Mouse (Mus musculus): ENCODE measurements around the gene Them5. TPM values are rescaled to one million over a fixed set of nuclear protein-coding genes. Genes with fewer than 3 reads are reported as not detected.

Gene Them5
- total and polyA plus RNA-seq, 3 experiments = not detected

GRCm38 (mm10) chr3:94388047-94388446, 46.1 kb downstream of the Them5 start:
- DNase-seq = no peak
- no peak overlapping the region for H3K9ac ChIP-seq (ENCODE audit: low read depth, low read length)
- TF ChIP-seq EP300 (IDR thresholded peaks at IDR 0.05; ENCODE audit: insufficient read depth, low read depth, low read length) (no peak), CTCF (IDR thresholded peaks at IDR 0.05) (no peak), POLR2A (IDR thresholded peaks at IDR 0.05; ENCODE audit: insufficient read depth, low read depth, low read length) (no peak)
- no peaks in the 10 kb centered on the region for H3K27me3 ChIP-seq (ENCODE audit: control insufficient read depth, insufficient read depth, low read length)
- no peaks in the 10 kb centered on the region for H3K4me1 ChIP-seq (ENCODE audit: control insufficient read depth, insufficient read depth, low read length)
- 64% methylated on average over 5 of the region's 5 CpGs for WGBS
- H3K79me2 ChIP-seq (replicated peaks; ENCODE audit: control insufficient read depth, insufficient read depth, low read length) = no peaks in the 10 kb centered on the region
- H3K27ac ChIP-seq = no peak overlapping the region
- no peak overlapping the region for H3K4me3 ChIP-seq
- intact Hi-C loops (cut with DNase I) = no loop called here
- H3K36me3 ChIP-seq (ENCODE audit: control insufficient read depth, insufficient read depth, low read length) = no peaks in the 10 kb centered on the region

GRCm38 (mm10) chr3:94389420-94389819, 47.5 kb downstream of the Them5 start:
- DNase-seq = no peak
- Histone ChIP-seq H3K27me3 (ENCODE audit: control insufficient read depth, insufficient read depth, low read length) (no peaks in the 10 kb centered on the region), H3K4me3 (no peak overlapping the region), H3K27ac (no peak overlapping the region), H3K79me2 (replicated peaks; ENCODE audit: control insufficient read depth, insufficient read depth, low read length) (no peaks in the 10 kb centered on the region), H3K36me3 (ENCODE audit: control insufficient read depth, insufficient read depth, low read length) (no peaks in the 10 kb centered on the region), H3K9ac (ENCODE audit: low read depth, low read length) (no peak overlapping the region), H3K4me1 (ENCODE audit: control insufficient read depth, insufficient read depth, low read length) (no peaks in the 10 kb centered on the region)
- intact Hi-C loops (cut with DNase I) = no loop called here
- 94% methylated on average over 16 of the region's 16 CpGs for WGBS
- TF ChIP-seq POLR2A (IDR thresholded peaks at IDR 0.05; ENCODE audit: insufficient read depth, low read depth, low read length) = no peak
- no peak for TF ChIP-seq EP300 (IDR thresholded peaks at IDR 0.05; ENCODE audit: insufficient read depth, low read depth, low read length)
- no peak for TF ChIP-seq CTCF (IDR thresholded peaks at IDR 0.05)

GRCm38 (mm10) chr3:94391001-94391400, 49.1 kb downstream of the Them5 start:
- no peak overlapping the region for H3K9ac ChIP-seq (ENCODE audit: low read depth, low read length)
- intact Hi-C loops (cut with DNase I) = no loop called here
- no peak overlapping the region for H3K27ac ChIP-seq
- H3K27me3 ChIP-seq (ENCODE audit: control insufficient read depth, insufficient read depth, low read length) = no peaks in the 10 kb centered on the region
- no peaks in the 10 kb centered on the region for H3K4me1 ChIP-seq (ENCODE audit: control insufficient read depth, insufficient read depth, low read length)
- H3K36me3 ChIP-seq (ENCODE audit: control insufficient read depth, insufficient read depth, low read length) = no peaks in the 10 kb centered on the region
- no peaks in the 10 kb centered on the region for H3K79me2 ChIP-seq (replicated peaks; ENCODE audit: control insufficient read depth, insufficient read depth, low read length)
- no peak for TF ChIP-seq CTCF (IDR thresholded peaks at IDR 0.05)
- no peak for TF ChIP-seq EP300 (IDR thresholded peaks at IDR 0.05; ENCODE audit: insufficient read depth, low read depth, low read length)
- TF ChIP-seq POLR2A (IDR thresholded peaks at IDR 0.05; ENCODE audit: insufficient read depth, low read depth, low read length) = no peak
- H3K4me3 ChIP-seq = no peak overlapping the region
- no peak for DNase-seq
- WGBS = 72% methylated on average over 5 of the region's 5 CpGs

GRCm38 (mm10) chr3:94392128-94392527, 50.2 kb downstream of the Them5 start:
- H3K36me3 ChIP-seq (ENCODE audit: control insufficient read depth, insufficient read depth, low read length) = no peaks in the 10 kb centered on the region
- no peak overlapping the region for H3K9ac ChIP-seq (ENCODE audit: low read depth, low read length)
- no peaks in the 10 kb centered on the region for H3K79me2 ChIP-seq (replicated peaks; ENCODE audit: control insufficient read depth, insufficient read depth, low read length)
- intact Hi-C loops (cut with DNase I) = no loop called here
- no peak for TF ChIP-seq EP300 (IDR thresholded peaks at IDR 0.05; ENCODE audit: insufficient read depth, low read depth, low read length)
- TF ChIP-seq CTCF (IDR thresholded peaks at IDR 0.05) = no peak
- TF ChIP-seq POLR2A (IDR thresholded peaks at IDR 0.05; ENCODE audit: insufficient read depth, low read depth, low read length) = no peak
- no peak overlapping the region for H3K4me3 ChIP-seq
- 73% methylated on average over 2 of the region's 2 CpGs for whole genome bisulfite sequencing
- H3K27ac ChIP-seq = no peak overlapping the region
- H3K4me1 ChIP-seq (ENCODE audit: control insufficient read depth, insufficient read depth, low read length) = no peaks in the 10 kb centered on the region
- no peaks in the 10 kb centered on the region for H3K27me3 ChIP-seq (ENCODE audit: control insufficient read depth, insufficient read depth, low read length)
- no peak for DNase-seq

- Histone ChIP-seq H3K4me1 (ENCODE audit: control insufficient read depth, insufficient read depth, low read length) (no peaks in the 10 kb centered on the region), H3K9ac (ENCODE audit: low read depth, low read length) (no peak overlapping the region), H3K27ac (no peak overlapping the region), H3K4me3 (no peak overlapping the region), H3K27me3 (ENCODE audit: control insufficient read depth, insufficient read depth, low read length) (no peaks in the 10 kb centered on the region), H3K79me2 (replicated peaks; ENCODE audit: control insufficient read depth, insufficient read depth, low read length) (no peaks in the 10 kb centered on the region), H3K36me3 (ENCODE audit: control insufficient read depth, insufficient read depth, low read length) (no peaks in the 10 kb centered on the region)
- DNase-seq = no peak
- intact Hi-C loops (cut with DNase I) = no loop called here
- 54% methylated on average over 4 of the region's 4 CpGs for WGBS
- no peak for TF ChIP-seq EP300 (IDR thresholded peaks at IDR 0.05; ENCODE audit: insufficient read depth, low read depth, low read length)
- no peak for TF ChIP-seq POLR2A (IDR thresholded peaks at IDR 0.05; ENCODE audit: insufficient read depth, low read depth, low read length)
- TF ChIP-seq CTCF (IDR thresholded peaks at IDR 0.05) = no peak
Measured at GRCm38 (mm10) chr3:94393049-94393448, 51.1 kb downstream of the Them5 start.

- Histone ChIP-seq H3K79me2 (replicated peaks; ENCODE audit: control insufficient read depth, insufficient read depth, low read length) (no peaks in the 10 kb centered on the region), H3K4me3 (no peak overlapping the region), H3K27me3 (ENCODE audit: control insufficient read depth, insufficient read depth, low read length) (no peaks in the 10 kb centered on the region), H3K4me1 (ENCODE audit: control insufficient read depth, insufficient read depth, low read length) (no peaks in the 10 kb centered on the region), H3K9ac (ENCODE audit: low read depth, low read length) (no peak overlapping the region), H3K36me3 (ENCODE audit: control insufficient read depth, insufficient read depth, low read length) (no peaks in the 10 kb centered on the region), H3K27ac (no peak overlapping the region)
- intact Hi-C loops (cut with DNase I) = no loop called here
- no peak for DNase-seq
- 83% methylated on average over 1 of the region's 1 CpGs for WGBS
- TF ChIP-seq POLR2A (IDR thresholded peaks at IDR 0.05; ENCODE audit: insufficient read depth, low read depth, low read length) (no peak), CTCF (IDR thresholded peaks at IDR 0.05) (no peak), EP300 (IDR thresholded peaks at IDR 0.05; ENCODE audit: insufficient read depth, low read depth, low read length) (no peak)
Measured at GRCm38 (mm10) chr3:94396336-94396735, 54.4 kb downstream of the Them5 start.
